Mouse (Mus musculus) frontal cortex, postnatal 25 days (tissue): ENCODE measurements around the gene Isx.
A peak's percentile ranks its signal among the peaks of the same experiment; 100 is the strongest.

Experiments used
- DNase-seq, 2 experiments: peaks; one replicate each; pipeline ENCODE4 v3.0.0; 2022; ENCODE audit warnings: low spot score in 2 of 2

The Isx gene

GRCm38 (mm10) chr8:74899796-74900195 lies 26.8 kb downstream of the Isx start:
- DNase-seq, result no peak

- no peak for DNase-seq
These were observed 28.8 kb downstream of the Isx start for GRCm38 (mm10) chr8:74901765-74902164.

- DNase-seq, result no peak
These were observed 30.3 kb downstream of the Isx start for GRCm38 (mm10) chr8:74903054-74903842.

- no peak for DNase-seq
These were observed 33.4 kb downstream of the Isx start for GRCm38 (mm10) chr8:74906333-74906732.

- DNase-seq, result no peak
These were observed 37.7 kb downstream of the Isx start for GRCm38 (mm10) chr8:74910708-74911107.

- DNase-seq, result no peak
These were observed 47.9 kb downstream of the Isx start for GRCm38 (mm10) chr8:74920691-74921421.

- peak; percentile 25 to 29 for DNase-seq
These were observed 49.0 kb downstream of the Isx start for GRCm38 (mm10) chr8:74921882-74922518.

GRCm38 (mm10) chr8:74927940-74928339 lies 55.0 kb downstream of the Isx start:
- no peak for DNase-seq

- DNase-seq, result no peak
These were observed 57.8 kb downstream of the Isx start for GRCm38 (mm10) chr8:74930731-74931130.

- DNase-seq, result peak; percentile 15 to 45
These were observed 62.3 kb downstream of the Isx start for GRCm38 (mm10) chr8:74935308-74935707.

- DNase-seq, result no peak
These were observed 63.7 kb downstream of the Isx start for GRCm38 (mm10) chr8:74936656-74937055.

GRCm38 (mm10) chr8:74942056-74942455 lies 69.1 kb downstream of the Isx start:
- DNase-seq, result no peak
